Mouse (Mus musculus): Measurements from ENCODE around the gene Dusp18. TPM values are rescaled to one million over a fixed set of nuclear protein-coding genes. Genes with fewer than 3 reads are reported as not detected.
A peak's percentile ranks its signal among the peaks of the same experiment; 100 is the strongest.

The Dusp18 gene
- polyA plus RNA-seq, 1 experiment = 4.0 TPM

- 41% methylated on average over 8 of the region's 8 CpGs for WGBS
- DNase-seq (ENCODE audit: low read depth, low spot score) = no peak
Observed at GRCm38 (mm10) chr11:3921281-3921850, 26.3 kb downstream of the Dusp18 start.

GRCm38 (mm10) chr11:3922115-3922514 is 27.1 kb downstream of the Dusp18 start:
- 96% methylated on average over 9 of the region's 9 CpGs for WGBS

GRCm38 (mm10) chr11:3922731-3923130 is 27.7 kb downstream of the Dusp18 start:
- DNase-seq (ENCODE audit: low read depth, low spot score) = no peak
- 94% methylated on average over 6 of the region's 6 CpGs for WGBS

More at GRCm38 (mm10) chr11:3922115-3922514, 27.1 kb downstream of the Dusp18 start:
- no peak for DNase-seq (ENCODE audit: low read depth, low spot score)

GRCm38 (mm10) chr11:3925916-3926315 is 30.9 kb downstream of the Dusp18 start:
- WGBS = 93% methylated on average over 10 of the region's 10 CpGs
- DNase-seq (ENCODE audit: low read depth, low spot score) = no peak

DNA sequence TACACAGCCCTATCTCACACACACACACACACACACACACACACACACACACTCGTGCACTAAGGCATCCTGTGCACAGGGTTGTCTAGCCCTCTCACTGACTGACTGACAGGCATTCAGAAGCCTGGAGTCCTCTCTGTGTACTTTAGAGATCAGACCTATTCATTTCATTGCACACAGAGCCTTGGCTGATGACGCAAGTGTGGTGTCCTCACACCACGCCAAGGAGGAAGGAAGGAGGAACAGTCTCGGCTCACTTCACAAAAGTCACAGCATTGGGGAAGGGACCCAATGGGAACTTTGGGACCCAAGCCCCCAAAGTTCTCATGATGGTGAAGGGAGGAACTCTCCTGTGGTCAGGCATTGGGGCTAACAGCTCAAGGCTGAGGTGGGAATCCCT is 35.0 kb downstream of the Dusp18 start:
- WGBS = 52% methylated on average over 4 of the region's 4 CpGs
- DNase-seq (ENCODE audit: low read depth, low spot score) = no peak

- 51% methylated on average over 6 of the region's 6 CpGs for WGBS
- DNase-seq (ENCODE audit: low read depth, low spot score) = no peak
Observed at GRCm38 (mm10) chr11:3930931-3931330, 35.9 kb downstream of the Dusp18 start.

GRCm38 (mm10) chr11:3931511-3932211 is 36.6 kb downstream of the Dusp18 start, which contains the start of gene Tcn2:
Tcn2 (minus strand) TSS chr11:3932159.
- DNase-seq (ENCODE audit: low read depth, low spot score) = peak; percentile 69
- 1% methylated on average over 20 of the region's 26 CpGs for WGBS

- WGBS = 88% methylated on average over 9 of the region's 9 CpGs
Observed at GRCm38 (mm10) chr11:3933756-3934285, 38.8 kb downstream of the Dusp18 start.

DNA sequence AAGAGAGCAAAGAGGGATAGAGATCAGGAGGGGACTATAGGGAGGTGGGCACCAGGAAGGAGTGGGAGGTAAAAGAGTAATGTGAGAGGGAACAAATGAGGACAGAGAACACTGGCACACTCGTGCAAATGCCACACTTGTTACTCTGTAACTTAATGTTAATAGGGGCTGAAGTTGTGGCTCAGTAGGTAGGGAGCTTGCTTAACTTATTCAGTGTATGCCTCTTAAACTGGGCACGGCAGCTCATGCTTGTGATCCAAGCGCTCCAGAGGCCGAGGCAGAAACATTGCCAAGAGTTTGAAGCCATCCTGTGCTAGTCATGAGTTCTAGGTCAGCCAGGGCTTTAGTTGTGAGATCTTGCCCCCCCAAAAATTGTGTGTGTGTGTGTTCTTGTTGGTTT is 40.1 kb downstream of the Dusp18 start:
- DNase-seq (ENCODE audit: low read depth, low spot score) = no peak
- WGBS = 74% methylated on average over 4 of the region's 4 CpGs

More at GRCm38 (mm10) chr11:3933756-3934285, 38.8 kb downstream of the Dusp18 start:
- DNase-seq (ENCODE audit: low read depth, low spot score) = no peak

DNA sequence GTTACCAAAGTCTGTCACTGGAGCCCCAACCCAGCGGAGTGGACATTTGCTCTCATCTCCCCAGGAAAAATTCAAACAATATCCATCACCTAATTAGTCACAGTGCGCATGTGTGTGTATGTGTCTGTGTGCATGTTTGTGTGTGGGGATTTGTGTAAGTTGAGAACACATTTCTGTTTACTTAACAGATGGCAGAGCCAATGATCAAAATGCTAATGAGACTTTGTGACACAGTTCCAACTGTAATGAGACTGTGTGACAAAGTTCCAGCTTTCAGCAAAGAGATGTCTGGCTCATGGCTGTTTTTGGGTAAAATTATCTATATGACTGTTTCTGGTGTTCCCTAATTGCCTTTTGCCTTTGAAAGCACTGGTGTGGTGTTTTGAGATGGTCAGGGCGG is 41.3 kb downstream of the Dusp18 start:
- 79% methylated on average over 3 of the region's 3 CpGs for WGBS
- no peak for DNase-seq (ENCODE audit: low read depth, low spot score)

DNA sequence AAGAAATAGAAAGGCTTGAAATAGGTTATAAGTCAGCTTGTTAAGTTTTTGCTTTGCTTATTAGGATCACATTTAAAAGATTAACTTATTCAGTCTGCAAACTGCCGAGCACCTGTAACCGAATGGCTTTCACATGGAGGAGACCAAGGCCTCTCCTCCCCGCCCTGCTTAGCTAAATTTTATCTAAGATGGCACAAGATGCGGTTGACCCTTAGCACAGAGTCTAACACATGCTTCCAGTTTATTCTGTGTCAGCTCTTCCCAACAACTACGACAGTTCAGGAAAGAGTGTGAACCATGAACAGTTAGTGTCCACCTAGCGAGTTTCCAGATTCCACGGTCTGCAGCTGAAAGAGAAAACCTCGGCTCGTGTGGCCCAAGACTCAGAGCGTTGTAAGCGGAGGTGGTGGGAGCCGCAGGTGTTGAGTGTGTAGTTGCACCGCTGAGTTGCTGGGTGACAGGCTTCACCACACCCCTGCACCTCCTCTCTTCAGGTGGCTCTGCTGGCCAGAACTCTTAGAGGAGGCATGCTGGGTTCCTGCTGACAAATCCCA is 42.4 kb downstream of the Dusp18 start:
- no peak for DNase-seq (ENCODE audit: low read depth, low spot score)

GRCm38 (mm10) chr11:3941371-3941770 is 46.3 kb downstream of the Dusp18 start:
- 78% methylated on average over 7 of the region's 7 CpGs for whole genome bisulfite sequencing
- DNase-seq (ENCODE audit: low read depth, low spot score) = no peak

More for the DNA sequence above, 42.4 kb downstream of the Dusp18 start:
- WGBS = 51% methylated on average over 13 of the region's 13 CpGs

DNA sequence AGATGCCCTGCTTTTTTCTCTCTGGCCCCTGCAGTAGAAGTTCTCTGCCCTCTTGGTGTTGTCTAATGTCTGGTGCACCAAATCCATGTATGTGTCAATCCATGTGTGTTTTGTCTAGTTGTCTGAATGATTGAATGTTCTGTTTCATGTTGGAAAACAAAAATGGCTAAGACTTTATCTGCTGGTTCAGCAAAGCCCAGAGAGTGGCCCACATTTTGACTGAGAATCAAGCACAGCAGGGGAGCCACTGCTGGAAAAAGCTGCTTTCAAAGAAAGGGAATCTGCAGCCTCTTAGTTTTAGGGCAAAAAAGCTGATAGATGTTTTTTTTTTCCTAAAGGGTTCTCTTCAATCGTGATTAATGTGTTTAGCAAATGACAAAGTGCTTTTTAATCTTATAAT is 51.3 kb downstream of the Dusp18 start:
- no peak for DNase-seq (ENCODE audit: low read depth, low spot score)
- 34% methylated on average over 1 of the region's 1 CpGs for WGBS

Other genes starting within 250 kb of the Dusp18 start
- 6.9 and 7.9 TPM in 2 replicates for gene Morc2a, start 246.0 kb upstream of the Dusp18 start, polyA plus RNA-seq (2012; rRNA removed)
- 0.23 and 0.68 TPM in 2 replicates for gene Osbp2, start 31.3 kb upstream of the Dusp18 start, polyA plus RNA-seq (2012; rRNA removed)
- 0.33 and 0.58 TPM in 2 replicates for gene 4921536K21Rik, start 142 bp upstream of the Dusp18 start, polyA plus RNA-seq (2012; rRNA removed)
- gene Slc35e4, start 19.4 kb downstream of the Dusp18 start, polyA plus RNA-seq (2012; rRNA removed) = 3.0 and 3.5 TPM in 2 replicates
- gene Tcn2, start 36.9 kb downstream of the Dusp18 start, polyA plus RNA-seq (2012; rRNA removed) = 292 and 424 TPM in 2 replicates
- gene Pes1, start 68.7 kb downstream of the Dusp18 start, polyA plus RNA-seq (2012; rRNA removed) = 34.1 and 34.2 TPM in 2 replicates
- 0.23 TPM in 1 of 2 replicates, not detected in the other for gene 4930556J24Rik, start 81.5 kb downstream of the Dusp18 start, polyA plus RNA-seq (2012; rRNA removed)
- 44.4 and 68.9 TPM in 2 replicates for gene Gal3st1, start 88.4 kb downstream of the Dusp18 start, polyA plus RNA-seq (2012; rRNA removed)
- gene Sec14l4, start 136.2 kb downstream of the Dusp18 start, polyA plus RNA-seq (2012; rRNA removed) = 0.05 TPM in 1 of 2 replicates, not detected in the other
- gene Sec14l3, start 169.6 kb downstream of the Dusp18 start, polyA plus RNA-seq (2012; rRNA removed) = not detected in 2 replicates
- 18.0 and 26.5 TPM in 2 replicates for gene Mtfp1, start 200.2 kb downstream of the Dusp18 start, polyA plus RNA-seq (2012; rRNA removed)
- 15.1 and 54.4 TPM in 2 replicates for gene Sec14l2, start 228.2 kb downstream of the Dusp18 start, polyA plus RNA-seq (2012; rRNA removed)
- gene Rnf215, start 240.0 kb downstream of the Dusp18 start, polyA plus RNA-seq (2012; rRNA removed) = 16.1 and 16.4 TPM in 2 replicates

All from large intestine, adult 2 months (tissue).